26 mouse cellular contexts compared by ENCODE assay signal in the genomic region with DNA sequence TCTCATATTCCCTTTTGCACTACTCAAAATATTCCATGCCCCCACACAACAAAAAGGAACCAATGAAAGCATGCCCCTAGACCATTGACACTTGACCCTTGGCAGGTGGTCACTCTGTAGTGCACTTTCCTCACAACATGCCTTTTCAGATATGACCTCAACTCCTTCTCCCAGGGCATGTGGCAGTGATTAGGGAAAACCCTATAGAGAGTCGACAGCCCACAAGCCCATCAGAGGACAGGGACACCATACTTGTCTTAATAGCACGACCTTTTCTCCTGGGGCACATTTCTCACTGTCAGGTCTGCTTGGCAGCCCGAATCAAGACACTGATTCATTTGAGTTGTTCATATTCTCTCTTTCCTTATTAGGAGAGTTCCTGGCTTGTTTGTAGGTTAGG. TPM values are rescaled to one million over a fixed set of nuclear protein-coding genes. Genes with fewer than 3 reads are reported as not detected.
DNase-seq lines count a peak whose midpoint lies in the region; ATAC-seq lines count a peak whose summit lies in the region.
"Had no signal": no experiment of that assay in that cellular context is flagged by ENCODE, and none has a peak within 500 bp of the region (broad histone marks: within the 10 kb centered on the region; RNA-seq: fewer than 3 reads in every experiment).

No protein-coding gene starts in this region.

- WGBS in midbrain, embryonic 11.5 days, result 66% methylated on average over 3 of the region's 3 CpGs
- 78% methylated on average over 3 of the region's 3 CpGs for WGBS in midbrain, embryonic 15.5 days

- H3K4me1 ChIP-seq in midbrain, embryonic 11.5 days (ENCODE audit: control insufficient read depth, insufficient read depth, low read length), result peaks cover 8% of the 10 kb centered on the region
- H3K4me1 ChIP-seq in midbrain, embryonic 15.5 days, result peaks cover 13% of the 10 kb centered on the region
- H3K4me1 ChIP-seq: heart, embryonic 13.5 days; intestine, embryonic 15.5 days had no signal

- H3K36me3 ChIP-seq in midbrain, embryonic 11.5 days (ENCODE audit: control insufficient read depth, insufficient read depth, low read length), result no peaks in the 10 kb centered on the region
- no peaks in the 10 kb centered on the region for H3K36me3 ChIP-seq in midbrain, embryonic 15.5 days (replicated peaks)
- H3K36me3 ChIP-seq: heart, embryonic 13.5 days; hindbrain, embryonic 12.5 days; intestine, embryonic 15.5 days had no signal

- no peak overlapping the region for H3K9ac ChIP-seq in midbrain, embryonic 11.5 days (ENCODE audit: low read length)
- no peak overlapping the region for H3K9ac ChIP-seq in midbrain, embryonic 15.5 days
- H3K9ac ChIP-seq: forebrain, postnatal 0 days; heart, embryonic 13.5 days; hindbrain, embryonic 12.5 days; intestine, embryonic 15.5 days had no signal

- peak; percentile 29 for DNase-seq in embryo, embryonic 10.5 days (ENCODE audit: low spot score)
- DNase-seq in embryo, embryonic 11 days, result no peak
- DNase-seq in midbrain, embryonic 11.5 days (ENCODE audit: low spot score, missing footprints), result peak; percentile 69
- peak; percentile 34 for DNase-seq in NIH3T3 (ENCODE audit: low read depth)
- no peak for DNase-seq in layer of hippocampus, adult 9-11 months
- DNase-seq: adrenal gland, adult 8-10 months; adrenal gland, postnatal 25 days; cerebellum, adult 11-12 months; cerebellum, adult 8-10 months; cerebellum, postnatal 10 days; cerebellum, postnatal 36 days; forebrain, postnatal 0 days; gastrocnemius, adult 2 months; gastrocnemius, postnatal 14 days; heart, adult 18-20 months; heart, postnatal 14 days; heart, postnatal 4 days; kidney, adult 11 months had no signal

- H3K9me3 ChIP-seq in midbrain, embryonic 11.5 days (ENCODE audit: control insufficient read depth, low read length), result no peaks in the 10 kb centered on the region
- H3K9me3 ChIP-seq in midbrain, embryonic 15.5 days, result no peaks in the 10 kb centered on the region
- H3K9me3 ChIP-seq: heart, embryonic 13.5 days; hindbrain, embryonic 12.5 days; intestine, embryonic 15.5 days had no signal

- ATAC-seq in midbrain, embryonic 11.5 days (ENCODE audit: low FRiP score), result no peak
- no peak for ATAC-seq in midbrain, embryonic 15.5 days (replicated peaks)
- ATAC-seq: activated CD4-positive, CD25-positive, alpha-beta regulatory T cell, adult 4 months; CD4-positive, CD25-positive, alpha-beta regulatory T cell, adult 4 months; forebrain, embryonic 14.5 days; forebrain, postnatal 0 days; hindbrain, embryonic 16.5 days; intestine, embryonic 15.5 days had no signal

- no peaks in the 10 kb centered on the region for H3K27me3 ChIP-seq in midbrain, embryonic 11.5 days (ENCODE audit: control insufficient read depth, insufficient read depth, low read length)
- H3K27me3 ChIP-seq in midbrain, embryonic 15.5 days (replicated peaks), result no peaks in the 10 kb centered on the region
- H3K27me3 ChIP-seq: heart, embryonic 13.5 days; hindbrain, embryonic 12.5 days; intestine, embryonic 15.5 days had no signal

- H3K4me2 ChIP-seq in midbrain, embryonic 11.5 days, result no peak overlapping the region
- no peak overlapping the region for H3K4me2 ChIP-seq in midbrain, embryonic 15.5 days
- H3K4me2 ChIP-seq: heart, embryonic 13.5 days; hindbrain, embryonic 12.5 days; intestine, embryonic 15.5 days had no signal

- H3K4me3 ChIP-seq in midbrain, embryonic 11.5 days (ENCODE audit: low read depth, low read length), result no peak overlapping the region
- no peak overlapping the region for H3K4me3 ChIP-seq in midbrain, embryonic 15.5 days
- H3K4me3 ChIP-seq: gastrocnemius, adult 2 months; heart, embryonic 13.5 days; hindbrain, embryonic 12.5 days; intestine, embryonic 15.5 days had no signal

- no peak overlapping the region for H3K27ac ChIP-seq in midbrain, embryonic 11.5 days (ENCODE audit: low read depth, low read length)
- H3K27ac ChIP-seq in midbrain, embryonic 15.5 days, result no peak overlapping the region
- H3K27ac ChIP-seq: gastrocnemius, adult 2 months; heart, embryonic 13.5 days; hindbrain, embryonic 12.5 days; intestine, embryonic 15.5 days had no signal

RNA-seq across cellular contexts. Expression of gene Zc3h12c, which starts 57.3 kb away (rescaled TPM):
- 17.2 and 17.8 TPM in 2 replicates for polyA plus RNA-seq in midbrain, embryonic 11.5 days (2014; fragmentation: Nextera tagmentation; extraction: Ambion mirVana)
- 6.0 and 6.4 TPM in 2 replicates for polyA plus RNA-seq in midbrain, embryonic 15.5 days (2015; fragmentation: Nextera tagmentation; extraction: Ambion mirVana)

Comparison
In these comparisons a context has a peak if more than half of its experiments do, and no peak if none do; other contexts are left out.
1. DNase-seq: peak in embryo, embryonic 10.5 days (single experiment), midbrain, embryonic 11.5 days (single experiment) and NIH3T3 (single experiment); none in embryo, embryonic 11 days (single experiment) and layer of hippocampus, adult 9-11 months (single experiment).